Mouse (Mus musculus) hindbrain, postnatal 0 days (tissue): Measurements from ENCODE around the gene Krtcap2. TPM values are rescaled to one million over a fixed set of nuclear protein-coding genes. Genes with fewer than 3 reads are reported as not detected.
"Not testable (repeated sequence)": the region's sequence is repeated elsewhere in the genome, so short reads cannot be mapped to it uniquely, and the experiment has no call there.

ENCODE experiments used
- ATAC-seq: fragments of 200-750 bp; cut with Nextera tagmentation; 2 replicates; pipeline ENCODE4 v1.8.0; 2017; ENCODE audit warnings: mild to moderate bottlenecking, moderate TSS enrichment, moderate library complexity
- DNase-seq: peaks from one replicate; pipeline ENCODE4 v3.0.0-alpha.2; 2015; ENCODE audit warnings: low spot score
- H3K27ac ChIP-seq: fragments of 300-500 bp; sonication (generic); 2 replicates; pipeline ENCODE4 v1.5.1; 2014; ENCODE audit warnings: mild to moderate bottlenecking
- H3K27me3 ChIP-seq: fragments of 300-500 bp; sonication (generic); 2 replicates; pipeline ENCODE4 v1.6.1; 2014; ENCODE audit warnings: low read length, mixed read lengths; ENCODE audit not compliant: insufficient read depth
- H3K36me3 ChIP-seq: fragments of 300-500 bp; sonication (generic); 2 replicates; pipeline ENCODE4 v1.6.1; 2014; ENCODE audit warnings: low read length, mixed read lengths; ENCODE audit not compliant: insufficient read depth
- H3K4me1 ChIP-seq: fragments of 300-500 bp; sonication (generic); 2 replicates; pipeline ENCODE4 v1.6.1; 2014; ENCODE audit warnings: antibody characterized with exemption, low read length, mixed read lengths; ENCODE audit not compliant: insufficient read depth
- H3K4me2 ChIP-seq: fragments of 300-500 bp; sonication (generic); 2 replicates; pipeline ENCODE4 v1.6.1; 2014; ENCODE audit warnings: low read depth, mild to moderate bottlenecking, low read length, moderate library complexity, mixed read lengths
- H3K4me3 ChIP-seq: fragments of 300-500 bp; sonication (generic); 2 replicates; pipeline ENCODE4 v1.5.1; 2014; ENCODE audit warnings: low read length
- H3K9ac ChIP-seq: fragments of 300-500 bp; sonication (generic); replicated peaks from 2 replicates; pipeline ENCODE4 v1.6.1; 2014; ENCODE audit warnings: mild to moderate bottlenecking, low read length, moderate library complexity, mixed read lengths
- H3K9me3 ChIP-seq: fragments of 300-500 bp; sonication (generic); 2 replicates; pipeline ENCODE4 v1.6.1; 2016; ENCODE audit warnings: low read length, mixed read lengths
- CTCF ChIP-seq: IDR thresholded peaks from 2 replicates; pipeline ENCODE4 v1.5.1; 2016; ENCODE audit warnings: antibody characterized with exemption, control low read depth, low read depth
- WGBS: fragments of 180-500 bp; shearing (Covaris S2); extraction: QIAGEN DNeasy Blood & Tissue Kit; methylation state at CpG from one replicate; pipeline ENCODE4 v1.1.7; 2014; 5-methylcytosine and 5-hydroxymethylcytosine counted together
- polyA plus RNA-seq: library from polyadenylated mRNA; unstranded; fragments of >200 nt; fragmentation: Nextera tagmentation; extraction: Ambion mirVana; gene quantifications from 2 replicates; pipeline ENCODE4 v1.2.1, GENCODE M21; 2015
- total RNA-seq: library from RNA; depleted of rRNA; stranded (reverse); fragments of >200 nt; gene quantifications from 2 replicates; pipeline ENCODE4 v1.2.3, GENCODE M21; 2014

Gene Krtcap2
- total and polyA plus RNA-seq, 2 experiments from 2014 or later: 74.9 to 250 TPM

- Histone ChIP-seq H3K27ac (peak within 1 kb of the TSS; percentile 96), H3K27me3 (no peaks in the 10 kb centered on the region), H3K4me2 (peak within 1 kb of the TSS; percentile 74), H3K9me3 (no peaks in the 10 kb centered on the region), H3K4me3 (peak within 1 kb of the TSS; percentile 79), H3K4me1 (peaks cover 16% of the 10 kb centered on the region; the same call in 1 of the 2 replicates), H3K36me3 (peaks cover 5% of the 10 kb centered on the region; the same call in 1 of the 2 replicates), H3K9ac (peak within 1 kb of the TSS; percentile 75)
- DNase-seq (peak; percentile 57), ATAC-seq (0 out of 2 replicates have a peak, but pooled peaks have one; percentile 6)
- TF ChIP-seq CTCF: no peak
- under 1% methylated on average over 19 of the region's 19 CpGs for WGBS
Measured at GRCm38 (mm10) chr3:89214681-89215411, 30.9 kb upstream of the Krtcap2 start, which contains the start of gene Thbs3. Gene Thbs3, plus strand, starts transcription at chr3:89215180.

DNA sequence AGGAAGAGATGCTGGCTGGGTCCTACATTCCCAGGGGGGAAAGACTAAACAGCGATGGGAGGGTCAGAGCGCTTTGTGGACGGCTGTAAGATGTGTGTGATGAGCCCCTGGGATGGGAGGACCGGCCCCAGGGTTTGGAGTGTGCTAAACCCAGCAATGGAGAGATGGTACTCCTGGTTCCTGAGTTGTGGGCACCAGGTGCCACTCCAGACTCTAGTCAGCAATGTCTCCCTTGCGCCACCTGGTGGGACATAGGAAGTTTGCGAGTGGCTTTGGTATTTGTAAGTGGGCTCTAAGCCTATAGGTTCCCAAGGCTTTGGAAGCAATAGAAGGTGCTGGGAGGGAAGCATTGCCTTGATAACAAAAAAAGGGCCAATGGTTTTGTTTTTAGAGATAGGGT lies 29.9 kb upstream of the Krtcap2 start:
- Histone ChIP-seq H3K9me3 (no peaks in the 10 kb centered on the region), H3K27me3 (no peaks in the 10 kb centered on the region), H3K36me3 (no peaks in the 10 kb centered on the region), H3K4me2 (peak overlapping the region; percentile 74), H3K4me3 (peak overlapping the region; percentile 79), H3K27ac (peak overlapping the region; percentile 96), H3K4me1 (peaks cover 16% of the 10 kb centered on the region; the same call in 1 of the 2 replicates), H3K9ac (no peak overlapping the region)
- WGBS: under 1% methylated on average over 6 of the region's 6 CpGs
- ATAC-seq (peak; percentile 52), DNase-seq (peak; percentile 96)
- TF ChIP-seq CTCF: peak; percentile 96

- H3K4me3 ChIP-seq, H3K27ac ChIP-seq, ATAC-seq, H3K36me3 ChIP-seq, H3K4me2 ChIP-seq, H3K9ac ChIP-seq, H3K9me3 ChIP-seq, DNase-seq, H3K27me3 ChIP-seq: not testable (repeated sequence)
- 60% methylated on average over 7 of the region's 7 CpGs for WGBS
- peaks cover 16% of the 10 kb centered on the region; the same call in 1 of the 2 replicates for H3K4me1 ChIP-seq
Measured at GRCm38 (mm10) chr3:89216407-89216806, 29.4 kb upstream of the Krtcap2 start.

DNA sequence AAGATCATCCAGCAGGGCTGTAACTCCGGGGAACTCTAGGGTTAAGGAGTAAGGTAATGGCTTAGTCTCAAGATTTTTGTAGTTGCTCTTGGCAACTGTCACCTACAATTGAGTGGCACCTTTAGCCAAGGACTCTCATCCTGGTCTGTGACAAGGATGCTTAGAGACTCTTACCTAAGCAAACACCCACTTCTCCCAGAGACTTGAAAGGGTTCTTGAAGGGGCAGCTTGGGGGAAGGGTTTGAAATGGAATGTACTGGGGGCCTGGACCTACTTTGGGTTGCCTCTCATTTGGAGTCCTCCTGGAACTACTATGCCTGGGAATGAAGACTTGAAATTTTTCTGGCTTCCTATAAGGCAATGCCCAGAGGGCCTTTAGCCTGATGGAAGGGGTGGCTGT lies 27.5 kb upstream of the Krtcap2 start:
- no peak for TF ChIP-seq CTCF
- DNase-seq: no peak
- Histone ChIP-seq H3K4me3 (no peak overlapping the region), H3K27me3 (no peaks in the 10 kb centered on the region), H3K27ac (no peak overlapping the region), H3K36me3 (no peaks in the 10 kb centered on the region), H3K9ac (no peak overlapping the region), H3K9me3 (no peaks in the 10 kb centered on the region), H3K4me2 (no peak overlapping the region), H3K4me1 (peaks cover 7% of the 10 kb centered on the region; the same call in 1 of the 2 replicates)
- no peak for ATAC-seq
- WGBS: 83% methylated on average over 1 of the region's 1 CpGs

- H3K4me3 ChIP-seq: no peak overlapping the region
- H3K4me1 ChIP-seq: peaks cover 7% of the 10 kb centered on the region; the same call in 1 of the 2 replicates
- no peak for DNase-seq
- H3K36me3 ChIP-seq: no peaks in the 10 kb centered on the region
- TF ChIP-seq CTCF: no peak
- H3K9ac ChIP-seq: no peak overlapping the region
- H3K27ac ChIP-seq: no peak overlapping the region
- 38% methylated on average over 8 of the region's 8 CpGs for WGBS
- ATAC-seq: no peak
- H3K27me3 ChIP-seq: no peaks in the 10 kb centered on the region
- no peaks in the 10 kb centered on the region for H3K9me3 ChIP-seq
- no peak overlapping the region for H3K4me2 ChIP-seq
Measured at GRCm38 (mm10) chr3:89219546-89219945, 26.2 kb upstream of the Krtcap2 start.

- Histone ChIP-seq H3K36me3 (no peaks in the 10 kb centered on the region), H3K27ac (no peak overlapping the region), H3K4me3 (no peak overlapping the region), H3K9me3 (no peaks in the 10 kb centered on the region), H3K4me2 (no peak overlapping the region), H3K9ac (no peak overlapping the region), H3K27me3 (no peaks in the 10 kb centered on the region), H3K4me1 (peaks cover 12% of the 10 kb centered on the region; the same call in 1 of the 2 replicates)
- no peak for ATAC-seq
- TF ChIP-seq CTCF: no peak
- no peak for DNase-seq
- 52% methylated on average over 5 of the region's 5 CpGs for WGBS
Measured at GRCm38 (mm10) chr3:89221167-89221566, 24.6 kb upstream of the Krtcap2 start.

GRCm38 (mm10) chr3:89224796-89225195 lies 21.0 kb upstream of the Krtcap2 start:
- H3K36me3 ChIP-seq: no peaks in the 10 kb centered on the region
- H3K27me3 ChIP-seq: no peaks in the 10 kb centered on the region
- peaks cover 12% of the 10 kb centered on the region; the same call in 1 of the 2 replicates for H3K4me1 ChIP-seq
- peak overlapping the region; percentile 40 for H3K4me3 ChIP-seq
- ATAC-seq (no peak), DNase-seq (no peak)
- peak overlapping the region; percentile 78 for H3K27ac ChIP-seq
- no peak for TF ChIP-seq CTCF
- H3K4me2 ChIP-seq: peak overlapping the region; percentile 68
- H3K9ac ChIP-seq: peak overlapping the region; percentile 41
- no peaks in the 10 kb centered on the region for H3K9me3 ChIP-seq
- 29% methylated on average over 11 of the region's 11 CpGs for WGBS
